Mouse (Mus musculus) liver, adult (tissue): ENCODE results near the gene Dppa1.

Experiments used
- GATA4 ChIP-seq: IDR thresholded peaks from 2 replicates; pipeline ENCODE4 v1.6.1; 2014; ENCODE audit warnings: mild to moderate bottlenecking, low read length; ENCODE audit not compliant: insufficient replicate concordance

Dppa1 gene

GRCm38 (mm10) chr11:46629211-46629795, at the start of gene Dppa1:
TSS of gene Dppa1 (minus strand) at chr11:46629261.
- no peak for TF ChIP-seq GATA4

DNA sequence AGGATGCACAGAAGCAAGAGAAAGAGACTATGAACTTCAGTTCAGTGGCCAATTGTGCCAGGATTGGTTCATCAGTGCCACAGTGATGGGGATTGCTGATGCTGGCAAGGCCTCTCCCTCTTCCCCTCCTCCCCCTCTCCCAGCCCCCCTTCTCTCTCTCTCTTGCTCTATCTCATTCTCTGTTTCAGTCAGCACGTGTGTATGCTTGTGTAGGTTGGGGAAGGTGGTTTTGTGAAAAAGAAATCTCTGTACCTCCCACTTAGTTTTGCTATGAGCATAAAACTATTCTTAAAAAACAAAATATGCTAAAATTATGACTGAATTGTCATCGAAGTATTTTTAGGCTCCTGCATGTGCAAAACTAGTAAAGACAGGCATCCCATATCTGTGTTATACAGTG, 38.9 kb upstream of the Dppa1 start:
- no peak for TF ChIP-seq GATA4

- TF ChIP-seq GATA4, result no peak
These were observed 38.0 kb upstream of the Dppa1 start for GRCm38 (mm10) chr11:46667105-46667504.

DNA sequence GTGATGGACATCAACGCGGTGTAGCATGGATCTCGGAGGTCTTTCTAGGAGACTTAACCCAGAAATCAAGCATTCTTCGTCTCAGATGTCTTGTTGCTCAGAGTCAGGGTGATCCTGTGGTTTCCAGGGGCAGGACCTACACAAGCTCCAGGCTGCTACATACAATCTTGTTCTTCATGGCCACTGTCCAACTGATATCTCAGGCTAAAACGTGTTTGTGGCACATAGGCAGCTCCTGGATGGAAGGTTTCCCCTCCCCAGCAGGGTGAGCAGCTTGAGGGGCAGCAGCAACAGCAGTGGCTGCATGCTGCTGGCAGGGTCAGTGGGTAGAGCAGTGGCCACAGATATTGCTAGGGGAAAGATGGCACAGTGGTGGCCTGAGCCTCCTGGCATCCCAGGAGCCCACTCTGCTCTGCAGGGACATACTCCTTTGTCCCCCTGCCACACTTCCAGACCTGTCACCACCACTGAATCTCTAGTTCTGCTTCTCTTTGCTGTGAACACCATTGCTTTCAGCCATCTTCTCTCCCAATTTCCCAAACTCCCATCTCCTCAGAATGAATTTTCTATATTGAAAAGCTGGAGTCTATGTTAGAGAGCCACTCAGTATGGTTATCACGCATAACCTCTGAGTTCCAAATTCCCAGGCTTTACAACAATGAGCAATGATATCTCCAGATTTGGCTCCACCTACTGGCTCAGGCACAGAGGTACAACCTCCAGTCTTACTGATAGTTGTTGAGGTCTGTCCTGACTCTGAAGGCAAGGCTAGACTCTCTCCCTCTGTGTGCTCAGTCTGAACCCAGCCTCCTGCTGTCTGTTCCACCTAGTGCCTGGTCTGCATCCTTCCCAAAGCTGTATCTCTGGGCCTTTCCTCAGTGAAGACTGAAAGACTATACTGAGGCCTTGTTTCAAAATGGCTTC, 36.8 kb upstream of the Dppa1 start:
- TF ChIP-seq GATA4, result no peak

DNA sequence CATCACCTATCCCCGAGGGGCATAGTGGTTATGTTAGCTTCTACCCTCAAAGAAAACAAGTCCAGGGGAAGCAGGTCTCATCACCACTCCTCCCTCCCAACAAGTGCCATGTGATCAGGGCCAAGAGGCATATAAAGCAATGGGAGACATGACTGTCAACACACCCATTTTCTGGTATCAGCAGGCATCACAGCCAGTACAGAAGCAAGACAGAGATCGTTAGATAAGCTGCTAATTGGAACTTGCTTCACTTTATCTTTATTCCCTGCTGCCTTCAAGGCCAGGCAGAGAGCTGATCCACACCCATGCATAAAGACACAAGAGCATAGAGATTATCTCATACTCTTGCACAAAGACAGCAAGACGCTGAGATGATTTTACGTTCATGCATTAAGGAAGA, 34.2 kb upstream of the Dppa1 start:
- no peak for TF ChIP-seq GATA4

- TF ChIP-seq GATA4, result no peak
These were observed 23.4 kb upstream of the Dppa1 start for GRCm38 (mm10) chr11:46652476-46652875.

DNA sequence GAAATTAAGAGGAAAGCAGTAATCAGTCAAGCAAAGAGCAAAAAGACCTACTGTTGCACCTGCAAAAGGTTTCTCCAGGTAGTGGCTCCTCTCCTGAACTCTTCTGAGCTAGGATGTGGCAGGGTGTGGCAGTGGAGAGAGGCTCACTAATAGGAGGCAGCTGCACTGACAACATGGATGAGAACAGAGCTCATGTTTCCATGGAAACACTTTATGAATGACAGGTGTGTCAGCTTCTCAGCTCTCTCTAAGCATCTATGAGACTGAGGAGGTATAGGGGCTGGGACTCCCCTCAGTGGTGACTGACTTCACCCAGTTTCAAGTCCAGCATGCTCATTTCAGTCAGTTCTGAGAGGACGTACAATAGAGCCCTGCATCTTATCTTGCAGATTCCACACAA, 15.8 kb upstream of the Dppa1 start:
- TF ChIP-seq GATA4, result no peak

DNA sequence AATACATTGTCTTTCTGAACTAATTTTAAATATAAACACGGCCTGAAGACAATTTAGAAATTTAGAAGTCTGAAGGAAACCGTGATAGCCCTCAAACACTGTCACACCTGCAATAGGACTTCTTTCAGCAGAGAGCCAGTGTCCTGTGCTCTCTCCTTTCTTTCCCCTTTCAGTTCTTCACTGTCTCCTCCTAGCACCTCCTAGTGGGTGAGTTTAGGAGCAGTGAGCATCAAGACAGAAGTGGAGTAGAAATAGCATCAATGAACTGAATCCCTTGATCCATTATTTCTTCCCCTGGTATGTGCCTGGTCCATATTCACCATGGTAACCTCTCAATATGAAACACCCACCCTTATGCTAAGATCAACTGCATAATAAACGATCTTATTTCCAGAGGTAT, 7.5 kb upstream of the Dppa1 start:
- TF ChIP-seq GATA4, result no peak

GRCm38 (mm10) chr11:46631635-46632034, 2.6 kb upstream of the Dppa1 start:
- no peak for TF ChIP-seq GATA4

DNA sequence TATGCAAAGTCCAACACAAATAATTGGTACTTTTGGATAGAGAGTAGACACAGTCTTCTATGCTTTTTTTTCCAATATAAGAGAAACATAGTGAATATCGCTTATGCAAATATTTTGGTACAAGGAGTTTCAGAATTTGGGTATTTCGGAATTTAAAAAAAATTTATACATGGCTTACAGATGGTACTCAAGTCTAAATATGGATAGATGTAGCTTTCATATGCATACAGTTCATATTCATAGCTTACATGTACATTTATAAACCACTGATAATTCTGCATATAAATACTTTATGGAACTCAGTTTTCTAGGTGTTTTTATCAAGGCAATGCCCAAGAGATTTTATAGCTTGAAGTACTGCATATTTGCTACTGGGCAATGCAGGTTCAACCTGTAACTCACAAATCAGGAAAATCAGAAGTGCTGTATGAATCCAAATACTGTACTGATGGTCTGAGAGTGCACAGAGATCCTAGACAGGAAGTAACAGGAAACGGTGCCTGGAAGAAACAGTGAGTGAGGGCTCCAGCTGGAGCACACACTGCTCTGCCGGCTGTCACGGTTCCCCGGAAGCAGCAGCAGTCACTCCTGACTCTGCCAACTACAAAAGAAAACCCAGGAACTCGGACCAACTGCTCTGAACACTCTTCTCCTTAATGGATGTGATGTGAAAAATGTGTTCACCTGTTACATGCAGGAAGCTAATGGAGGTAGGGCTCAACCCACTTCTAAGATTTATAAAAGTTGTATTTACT, 8.5 kb downstream of the Dppa1 start:
- TF ChIP-seq GATA4, result no peak

DNA sequence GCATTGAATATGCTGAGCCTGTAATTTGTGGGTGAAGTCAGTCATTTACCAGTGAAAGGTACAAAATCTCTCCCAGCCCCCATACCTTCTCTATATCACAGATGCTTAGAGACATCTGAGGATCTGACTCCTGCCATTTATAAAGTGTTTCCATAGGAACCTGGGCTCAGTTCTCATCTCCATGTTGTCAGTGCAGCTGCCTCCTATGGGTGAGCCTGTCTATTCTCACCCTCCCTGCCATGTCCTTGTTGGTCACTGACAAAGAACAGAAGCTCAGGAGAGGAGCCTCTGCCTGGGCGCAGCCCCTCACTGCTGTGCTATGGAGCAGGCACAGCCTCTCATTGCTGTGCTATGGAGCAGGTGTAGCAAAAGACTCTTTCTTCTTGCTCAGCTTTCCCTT, 9.1 kb downstream of the Dppa1 start:
- no peak for TF ChIP-seq GATA4

DNA sequence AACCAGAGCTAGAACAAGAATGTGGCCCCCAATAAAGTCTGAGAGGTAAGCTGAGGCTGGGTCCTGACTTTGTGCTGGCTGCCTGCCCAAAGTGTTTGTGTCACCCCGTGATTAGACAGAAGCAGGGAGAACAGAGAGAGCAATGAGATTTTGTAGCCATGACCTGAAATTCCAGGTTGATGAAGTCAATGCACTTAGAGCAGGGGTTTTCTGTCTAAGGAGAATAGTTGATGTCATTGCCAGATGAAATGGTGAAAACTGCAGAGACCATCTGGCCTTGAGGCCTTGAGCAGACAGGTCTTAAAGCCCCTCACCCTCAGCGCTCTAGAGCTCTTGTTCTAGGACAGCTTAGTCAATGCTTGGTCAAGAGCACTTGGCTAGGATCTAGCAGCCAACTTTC, 36.6 kb downstream of the Dppa1 start:
- no peak for TF ChIP-seq GATA4

DNA sequence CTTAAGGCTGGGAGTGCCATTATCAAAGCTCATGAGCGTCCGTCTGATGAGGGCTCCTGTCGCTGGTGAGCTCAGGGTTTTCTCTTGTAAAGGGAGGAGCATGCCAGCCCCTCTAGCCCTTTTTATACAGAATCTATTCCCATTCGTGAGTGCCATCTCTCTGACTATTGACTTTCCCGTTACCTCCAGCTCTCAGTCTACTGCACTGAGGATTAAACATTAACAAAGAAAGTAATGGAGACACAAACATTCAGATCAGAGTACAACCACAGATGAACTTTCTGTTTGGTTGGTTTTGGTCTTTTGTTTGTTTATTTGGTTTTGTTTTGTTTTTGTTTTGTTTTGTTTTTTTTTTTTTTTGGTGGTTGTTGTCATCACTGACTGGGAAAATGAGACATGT, 46.3 kb downstream of the Dppa1 start:
- no peak for TF ChIP-seq GATA4

- no peak for TF ChIP-seq GATA4
These were observed 48.6 kb downstream of the Dppa1 start for GRCm38 (mm10) chr11:46580428-46580827.

- no peak for TF ChIP-seq GATA4
These were observed 50.2 kb downstream of the Dppa1 start for GRCm38 (mm10) chr11:46578771-46579281.

DNA sequence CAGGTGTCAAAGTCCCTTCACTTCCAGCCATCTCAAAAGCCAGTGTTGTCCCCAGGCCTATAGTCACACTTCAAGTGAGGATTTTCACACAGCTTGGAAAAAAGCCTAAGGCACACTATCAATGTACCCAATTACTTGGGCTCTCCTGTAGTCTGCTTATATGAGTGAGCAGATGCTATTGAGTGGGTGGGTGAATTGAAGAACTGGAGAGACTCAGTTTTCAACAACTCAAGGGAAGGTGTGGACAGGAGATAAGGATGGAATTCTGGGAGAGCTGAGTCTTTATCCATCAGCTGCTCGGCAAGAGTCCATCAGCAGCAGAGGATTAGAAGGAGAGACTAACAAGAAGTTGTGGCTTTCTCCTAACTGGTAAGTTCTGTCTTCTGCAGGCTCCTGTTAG, 57.7 kb downstream of the Dppa1 start, which contains the start of gene BC053393:
TSS of gene BC053393 (plus strand) at position 210 of the 400 bp plus-strand sequence.
- TF ChIP-seq GATA4, result no peak
